Mouse (Mus musculus) forebrain, postnatal 0 days (tissue): ENCODE data around the gene Nmi. TPM values are rescaled to one million over a fixed set of nuclear protein-coding genes. Genes with fewer than 3 reads are reported as not detected.
A peak's percentile ranks its signal among the peaks of the same experiment; 100 is the strongest.
"Not testable (repeated sequence)": the region's sequence is repeated elsewhere in the genome, so short reads cannot be mapped to it uniquely, and the experiment has no call there.

Source experiments
- ATAC-seq: fragments of 200-750 bp; cut with Nextera tagmentation; 2 replicates; pipeline ENCODE4 v1.8.0; 2017; ENCODE audit warnings: mild to moderate bottlenecking, moderate library complexity
- DNase-seq: peaks from one replicate; pipeline ENCODE4 v3.0.0-alpha.2; 2015
- H3K27ac ChIP-seq: fragments of 300-500 bp; sonication (generic); 2 replicates; pipeline ENCODE4 v1.5.1; 2014; ENCODE audit warnings: low read depth, mild to moderate bottlenecking, antibody characterized with exemption, low read length, moderate library complexity, mixed read lengths
- H3K27me3 ChIP-seq: fragments of 300-500 bp; sonication (generic); 2 replicates; pipeline ENCODE4 v1.6.1; 2014; ENCODE audit warnings: mild to moderate bottlenecking, low read length, mixed read lengths; ENCODE audit not compliant: insufficient read depth
- H3K36me3 ChIP-seq: fragments of 300-500 bp; sonication (generic); 2 replicates; pipeline ENCODE4 v1.6.1; 2014; ENCODE audit warnings: mild to moderate bottlenecking, moderate library complexity; ENCODE audit not compliant: insufficient read depth
- H3K4me1 ChIP-seq: fragments of 300-500 bp; sonication (generic); 2 replicates; pipeline ENCODE4 v1.6.1; 2014; ENCODE audit warnings: antibody characterized with exemption; ENCODE audit not compliant: insufficient read depth
- H3K4me2 ChIP-seq: fragments of 300-500 bp; sonication (generic); 2 replicates; pipeline ENCODE4 v1.6.1; 2014; ENCODE audit warnings: low read depth, mild to moderate bottlenecking, moderate library complexity
- H3K4me3 ChIP-seq: fragments of 300-500 bp; sonication (generic); 2 replicates; pipeline ENCODE4 v1.5.1; 2014; ENCODE audit warnings: low read depth, low read length, mixed read lengths
- H3K9ac ChIP-seq: fragments of 300-500 bp; sonication (generic); 2 replicates; pipeline ENCODE4 v1.6.1; 2014; ENCODE audit warnings: mild to moderate bottlenecking
- H3K9me3 ChIP-seq: fragments of 300-500 bp; sonication (generic); 2 replicates; pipeline ENCODE4 v1.6.1; 2016; ENCODE audit warnings: low read length
- CTCF ChIP-seq: sonication (generic); IDR thresholded peaks from 2 replicates; pipeline ENCODE4 v1.5.1; 2016; ENCODE audit warnings: antibody characterized with exemption, control low read depth, low read depth
- WGBS: fragments of 180-500 bp; shearing (Covaris S2); extraction: QIAGEN DNeasy Blood & Tissue Kit; methylation state at CpG from one replicate; pipeline ENCODE4 v1.1.7; 2014; 5-methylcytosine and 5-hydroxymethylcytosine counted together
- polyA plus RNA-seq: library from polyadenylated mRNA; unstranded; fragments of >200 nt; fragmentation: Nextera tagmentation; extraction: Ambion mirVana; gene quantifications from 2 replicates; pipeline ENCODE4 v1.2.1, GENCODE M21; 2015
- total RNA-seq: library from RNA; depleted of rRNA; stranded (reverse); fragments of >200 nt; gene quantifications from 2 replicates; pipeline ENCODE4 v1.2.3, GENCODE M21; 2014; rRNA removed

The Nmi gene
- total RNA-seq: 2.7 and 3.0 TPM in 2 replicates
- polyA plus RNA-seq: 7.3 TPM in 2 replicates

DNA sequence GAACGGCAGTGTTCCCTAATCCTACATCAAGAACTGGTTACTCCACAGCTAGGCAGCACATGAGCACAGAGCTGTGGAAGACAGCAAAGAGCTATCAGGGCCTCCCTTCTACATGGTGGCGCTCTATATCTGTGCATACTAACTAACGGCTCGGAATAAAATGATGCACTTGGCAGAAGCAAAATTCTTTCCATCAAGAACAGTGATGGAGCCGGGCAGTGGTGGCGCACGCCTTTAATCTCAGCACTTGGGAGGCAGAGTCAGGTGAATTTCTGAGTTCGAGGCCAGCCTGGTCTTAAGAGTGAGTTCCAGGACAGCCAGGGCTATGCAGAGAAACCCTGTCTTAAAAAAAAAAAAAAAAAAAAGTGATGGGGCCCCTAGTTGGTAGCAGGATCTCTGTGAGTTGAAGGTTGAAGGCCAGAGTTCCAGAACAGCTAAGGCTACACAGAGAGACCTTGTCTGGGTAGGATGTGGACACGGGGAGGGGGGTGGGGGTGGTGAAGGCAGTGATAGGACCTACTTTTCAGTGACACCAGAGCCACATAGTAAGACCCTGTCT, at the start of gene Nmi:
Gene Nmi (minus strand): TSS at position 85 of the 559 bp plus-strand sequence.
- peak within 1 kb of the TSS; percentile 66; the same call in 1 of the 2 replicates for H3K27ac ChIP-seq
- no peak for TF ChIP-seq CTCF
- H3K9me3 ChIP-seq: no peaks in the 10 kb centered on the region
- H3K9ac ChIP-seq: peak within 1 kb of the TSS; percentile 53
- peak within 1 kb of the TSS; percentile 57 for H3K4me3 ChIP-seq
- H3K4me1 ChIP-seq: no peaks in the 10 kb centered on the region
- WGBS: 64% methylated on average over 9 of the region's 9 CpGs
- DNase-seq: peak; percentile 14
- H3K36me3 ChIP-seq: no peaks in the 10 kb centered on the region
- ATAC-seq: peak; percentile 68
- no peaks in the 10 kb centered on the region for H3K27me3 ChIP-seq
- peak within 1 kb of the TSS; percentile 88 for H3K4me2 ChIP-seq

DNA sequence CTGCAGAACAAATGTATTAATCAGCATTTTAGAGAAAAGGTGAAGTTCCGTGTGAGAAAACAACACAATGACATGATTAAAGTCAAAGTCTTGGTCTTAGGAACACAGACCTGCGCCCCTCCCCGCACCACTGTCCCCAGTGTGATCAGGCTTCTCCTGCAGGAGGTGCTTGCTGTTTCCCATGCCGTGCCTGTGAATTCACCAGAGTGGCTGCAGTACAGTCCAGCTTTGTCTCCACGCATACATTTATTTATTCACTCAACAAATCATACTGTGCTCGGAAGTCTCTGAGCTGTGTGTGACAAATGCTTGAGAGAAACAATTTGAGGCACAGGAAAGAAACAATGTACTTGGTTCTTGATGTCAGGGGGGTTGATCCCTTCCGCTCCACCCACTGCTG, 43.1 kb upstream of the Nmi start:
- 25% methylated on average over 7 of the region's 7 CpGs for WGBS
- Histone ChIP-seq H3K4me3 (no peak overlapping the region), H3K9ac (no peak overlapping the region), H3K27ac (no peak overlapping the region), H3K27me3 (no peaks in the 10 kb centered on the region), H3K9me3 (no peaks in the 10 kb centered on the region), H3K4me1 (no peaks in the 10 kb centered on the region), H3K36me3 (no peaks in the 10 kb centered on the region), H3K4me2 (peak overlapping the region; percentile 5; the same call in 1 of the 2 replicates)
- TF ChIP-seq CTCF: no peak
- DNase-seq (no peak), ATAC-seq (no peak)

- Histone ChIP-seq H3K27ac (no peak overlapping the region), H3K36me3 (no peaks in the 10 kb centered on the region), H3K9ac (no peak overlapping the region), H3K4me2 (no peak overlapping the region), H3K27me3 (no peaks in the 10 kb centered on the region), H3K4me1 (no peaks in the 10 kb centered on the region), H3K4me3 (no peak overlapping the region), H3K9me3 (no peaks in the 10 kb centered on the region)
- DNase-seq (no peak), ATAC-seq (no peak)
- WGBS: 71% methylated on average over 9 of the region's 9 CpGs
- TF ChIP-seq CTCF: no peak
Measured at GRCm38 (mm10) chr2:52013306-52013820, 40.1 kb upstream of the Nmi start.

GRCm38 (mm10) chr2:52011820-52012219, 38.5 kb upstream of the Nmi start:
- H3K4me2 ChIP-seq, H3K9me3 ChIP-seq, ATAC-seq, DNase-seq, H3K36me3 ChIP-seq, H3K27ac ChIP-seq, H3K4me3 ChIP-seq, H3K9ac ChIP-seq, H3K27me3 ChIP-seq, H3K4me1 ChIP-seq: not testable (repeated sequence)
- 89% methylated on average over 3 of the region's 3 CpGs for WGBS

- H3K36me3 ChIP-seq: no peaks in the 10 kb centered on the region
- no peak for ATAC-seq
- no peaks in the 10 kb centered on the region for H3K4me1 ChIP-seq
- H3K9me3 ChIP-seq: no peaks in the 10 kb centered on the region
- no peak overlapping the region for H3K4me3 ChIP-seq
- no peak overlapping the region for H3K9ac ChIP-seq
- H3K27me3 ChIP-seq: no peaks in the 10 kb centered on the region
- no peak for TF ChIP-seq CTCF
- DNase-seq: no peak
- H3K4me2 ChIP-seq: no peak overlapping the region
- no peak overlapping the region for H3K27ac ChIP-seq
- WGBS: 75% methylated on average over 3 of the region's 3 CpGs
Measured at GRCm38 (mm10) chr2:52006380-52006779, 33.1 kb upstream of the Nmi start.

GRCm38 (mm10) chr2:52002299-52002698, 29.0 kb upstream of the Nmi start:
- not testable (repeated sequence) for H3K4me2 ChIP-seq, ATAC-seq, H3K27ac ChIP-seq, H3K4me3 ChIP-seq, DNase-seq, H3K9ac ChIP-seq, H3K27me3 ChIP-seq, H3K9me3 ChIP-seq, H3K36me3 ChIP-seq, H3K4me1 ChIP-seq
- WGBS: 88% methylated on average over 10 of the region's 10 CpGs

DNA sequence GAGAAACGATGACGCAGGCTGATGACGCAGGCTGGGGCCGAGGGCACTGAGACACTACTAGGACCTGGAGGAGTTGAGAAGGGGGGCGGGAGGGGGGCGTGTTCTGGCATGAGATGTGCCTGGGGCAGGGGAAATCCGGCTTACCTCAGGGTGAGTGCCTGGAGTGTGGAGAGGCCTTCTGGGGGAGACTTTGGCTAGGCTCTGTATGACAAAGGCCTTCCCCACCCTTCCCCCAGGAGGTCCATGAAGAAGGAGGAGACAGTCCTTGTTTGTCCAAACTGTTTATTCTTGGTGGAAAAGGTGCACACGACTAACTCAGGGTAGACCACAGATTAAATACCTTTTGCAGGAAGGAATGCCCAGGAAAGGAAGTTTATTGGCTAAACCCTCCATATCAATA, 28.2 kb upstream of the Nmi start:
- H3K4me1 ChIP-seq: no peaks in the 10 kb centered on the region
- 90% methylated on average over 8 of the region's 8 CpGs for WGBS
- no peak for ATAC-seq

More for the DNA sequence above, 28.2 kb upstream of the Nmi start:
- H3K9ac ChIP-seq: no peak overlapping the region
- no peak overlapping the region for H3K4me3 ChIP-seq
- TF ChIP-seq CTCF: no peak
- no peaks in the 10 kb centered on the region for H3K36me3 ChIP-seq
- H3K27me3 ChIP-seq: no peaks in the 10 kb centered on the region
- no peaks in the 10 kb centered on the region for H3K9me3 ChIP-seq
- no peak for DNase-seq
- no peak overlapping the region for H3K4me2 ChIP-seq
- no peak overlapping the region for H3K27ac ChIP-seq
